Mouse (Mus musculus) myocyte (in vitro differentiated cells): Measurements from ENCODE around the gene Cyp11a1.

Experiments used
- E2F4 ChIP-seq: IDR thresholded peaks from one replicate; pipeline ENCODE4 v1.6.1; 2011; ENCODE audit warnings: mild to moderate bottlenecking, control low read depth, moderate library complexity; ENCODE audit not compliant: insufficient read depth
- POLR2A ChIP-seq: IDR thresholded peaks from one replicate; pipeline ENCODE4 v1.6.1; 2011; ENCODE audit warnings: low read depth, mild to moderate bottlenecking, control low read depth, moderate library complexity; ENCODE audit not compliant: insufficient read length
- REST ChIP-seq: IDR thresholded peaks from one replicate; pipeline ENCODE4 v1.6.1; 2011; ENCODE audit warnings: mild to moderate bottlenecking, control low read depth, moderate library complexity; ENCODE audit not compliant: insufficient read depth, insufficient read length

GRCm38 (mm10) chr9:57999676-58000075 is 6.5 kb upstream of the Cyp11a1 start:
- TF ChIP-seq POLR2A (no peak), E2F4 (no peak), REST (no peak)
